Mouse (Mus musculus) liver, adult (tissue): ENCODE data around the gene Reps1.

Experiments
- GATA4 ChIP-seq: IDR thresholded peaks from 2 replicates; pipeline ENCODE4 v1.6.1; 2014; ENCODE audit warnings: mild to moderate bottlenecking, low read length; ENCODE audit not compliant: insufficient replicate concordance

Reps1 gene

GRCm38 (mm10) chr10:18055009-18055695 lies 509 bp upstream of the Reps1 start:
- TF ChIP-seq GATA4, result peak; percentile 33; the same call in 1 of the 2 replicates

GRCm38 (mm10) chr10:18056391-18056745 lies 707 bp downstream of the Reps1 start:
- no peak for TF ChIP-seq GATA4

GRCm38 (mm10) chr10:18058681-18059338 lies 3.1 kb downstream of the Reps1 start:
- no peak for TF ChIP-seq GATA4

- no peak for TF ChIP-seq GATA4
Observed at GRCm38 (mm10) chr10:18059807-18060206, 4.1 kb downstream of the Reps1 start.

- TF ChIP-seq GATA4, result no peak
Observed at GRCm38 (mm10) chr10:18060778-18061177, 5.1 kb downstream of the Reps1 start.

GRCm38 (mm10) chr10:18061533-18061932 lies 5.9 kb downstream of the Reps1 start:
- no peak for TF ChIP-seq GATA4

- no peak for TF ChIP-seq GATA4
Observed at GRCm38 (mm10) chr10:18064606-18065228, 9.1 kb downstream of the Reps1 start.

- TF ChIP-seq GATA4, result peak; percentile 54; the same call in 1 of the 2 replicates
Observed at GRCm38 (mm10) chr10:18066031-18066439, 10.4 kb downstream of the Reps1 start.

GRCm38 (mm10) chr10:18067761-18068446 lies 12.2 kb downstream of the Reps1 start:
- no peak for TF ChIP-seq GATA4

GRCm38 (mm10) chr10:18068880-18069279 lies 13.2 kb downstream of the Reps1 start:
- no peak for TF ChIP-seq GATA4

GRCm38 (mm10) chr10:18069576-18069975 lies 13.9 kb downstream of the Reps1 start:
- TF ChIP-seq GATA4, result no peak

GRCm38 (mm10) chr10:18070144-18070543 lies 14.5 kb downstream of the Reps1 start:
- TF ChIP-seq GATA4, result no peak

- no peak for TF ChIP-seq GATA4
Observed at GRCm38 (mm10) chr10:18070616-18071015, 15.0 kb downstream of the Reps1 start.

GRCm38 (mm10) chr10:18072871-18073270 lies 17.2 kb downstream of the Reps1 start:
- TF ChIP-seq GATA4, result peak; percentile 8; the same call in 1 of the 2 replicates

- TF ChIP-seq GATA4, result no peak
Observed at GRCm38 (mm10) chr10:18074383-18075075, 18.9 kb downstream of the Reps1 start.

- no peak for TF ChIP-seq GATA4
Observed at GRCm38 (mm10) chr10:18075845-18076244, 20.2 kb downstream of the Reps1 start.

GRCm38 (mm10) chr10:18081536-18081935 lies 25.9 kb downstream of the Reps1 start:
- no peak for TF ChIP-seq GATA4
